Mouse (Mus musculus) midbrain, postnatal 0 days (tissue): ENCODE data around the gene 2200002J24Rik. TPM values are rescaled to one million over a fixed set of nuclear protein-coding genes. Genes with fewer than 3 reads are reported as not detected.
A peak's percentile ranks its signal among the peaks of the same experiment; 100 is the strongest.
"Not testable (repeated sequence)": the region's sequence is repeated elsewhere in the genome, so short reads cannot be mapped to it uniquely, and the experiment has no call there.

Experiments
- ATAC-seq: fragments of 200-750 bp; cut with Nextera tagmentation; 2 replicates; pipeline ENCODE4 v1.8.0; 2017; ENCODE audit warnings: moderate number of reproducible peaks, mild to moderate bottlenecking, moderate TSS enrichment, moderate library complexity; ENCODE audit not compliant: low FRiP score
- DNase-seq: peaks from one replicate; pipeline ENCODE4 v3.0.0-alpha.2; 2015; ENCODE audit warnings: low spot score
- H3K27ac ChIP-seq: fragments of 300-500 bp; sonication (generic); 2 replicates; pipeline ENCODE4 v1.5.1; 2014; ENCODE audit warnings: low read depth, mild to moderate bottlenecking, low read length, mixed read lengths
- H3K27me3 ChIP-seq: fragments of 300-500 bp; sonication (generic); 2 replicates; pipeline ENCODE4 v1.6.1; 2014; ENCODE audit warnings: low read length, control low read depth, mixed read lengths; ENCODE audit not compliant: insufficient read depth
- H3K36me3 ChIP-seq: fragments of 300-500 bp; sonication (generic); 2 replicates; pipeline ENCODE4 v1.6.1; 2014; ENCODE audit warnings: low read length, control low read depth, mixed read lengths; ENCODE audit not compliant: insufficient read depth
- H3K4me1 ChIP-seq: fragments of 300-500 bp; sonication (generic); 2 replicates; pipeline ENCODE4 v1.6.1; 2014; ENCODE audit warnings: mild to moderate bottlenecking, control low read depth, antibody characterized with exemption, low read length, mixed read lengths; ENCODE audit not compliant: insufficient read depth
- H3K4me2 ChIP-seq: fragments of 300-500 bp; sonication (generic); 2 replicates; pipeline ENCODE4 v1.6.1; 2014; ENCODE audit warnings: low read depth, mild to moderate bottlenecking, low read length, mixed read lengths; ENCODE audit not compliant: poor library complexity, severe bottlenecking
- H3K4me3 ChIP-seq: fragments of 300-500 bp; sonication (generic); 2 replicates; pipeline ENCODE4 v1.5.1; 2014; ENCODE audit warnings: low read depth, mild to moderate bottlenecking, low read length, moderate library complexity
- H3K9ac ChIP-seq: fragments of 300-500 bp; sonication (generic); replicated peaks from 2 replicates; pipeline ENCODE4 v1.6.1; 2014; ENCODE audit warnings: mild to moderate bottlenecking, low read length, moderate library complexity, mixed read lengths; ENCODE audit not compliant: poor library complexity, severe bottlenecking
- H3K9me3 ChIP-seq: fragments of 300-500 bp; sonication (generic); 2 replicates; pipeline ENCODE4 v1.6.1; 2016; ENCODE audit warnings: low read length, control low read depth
- CTCF ChIP-seq: IDR thresholded peaks from 2 replicates; pipeline ENCODE4 v1.5.1; 2016; ENCODE audit warnings: antibody characterized with exemption, mild to moderate bottlenecking
- WGBS: fragments of 180-500 bp; shearing (Covaris S2); extraction: QIAGEN DNeasy Blood & Tissue Kit; methylation state at CpG from one replicate; pipeline ENCODE4 v1.1.7; 2014; 5-methylcytosine and 5-hydroxymethylcytosine counted together
- polyA plus RNA-seq: library from polyadenylated mRNA; unstranded; fragments of >200 nt; fragmentation: Nextera tagmentation; extraction: Ambion mirVana; gene quantifications from 2 replicates; pipeline ENCODE4 v1.2.1, GENCODE M21; 2015
- total RNA-seq: library from RNA; depleted of rRNA; stranded (reverse); fragments of >200 nt; gene quantifications from 2 replicates; pipeline ENCODE4 v1.2.3, GENCODE M21; 2014

2200002J24Rik gene
- total and polyA plus RNA-seq, 2 experiments from 2014 or later = not detected

DNA sequence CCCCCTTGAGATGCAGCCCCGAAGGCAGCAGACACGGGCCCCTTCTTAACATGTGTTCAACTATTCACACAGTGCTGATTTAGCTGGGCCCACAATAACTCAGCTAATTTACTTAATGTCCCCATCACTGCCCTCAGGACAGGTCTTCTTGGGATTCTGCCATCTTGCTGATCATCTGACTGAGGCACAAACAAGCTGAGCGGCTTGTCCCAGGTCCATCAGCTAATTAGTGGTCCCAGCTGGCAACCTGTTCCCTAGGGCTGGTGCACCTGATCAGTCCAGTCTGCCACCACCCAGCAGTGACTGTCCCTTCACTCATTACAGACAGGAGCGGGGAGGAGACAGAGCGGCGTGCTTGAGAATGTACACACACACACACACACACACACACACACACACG, 22.6 kb downstream of the 2200002J24Rik start:
- DNase-seq = peak; percentile 41
- TF ChIP-seq CTCF = no peak
- 62% methylated on average over 7 of the region's 7 CpGs for WGBS

DNA sequence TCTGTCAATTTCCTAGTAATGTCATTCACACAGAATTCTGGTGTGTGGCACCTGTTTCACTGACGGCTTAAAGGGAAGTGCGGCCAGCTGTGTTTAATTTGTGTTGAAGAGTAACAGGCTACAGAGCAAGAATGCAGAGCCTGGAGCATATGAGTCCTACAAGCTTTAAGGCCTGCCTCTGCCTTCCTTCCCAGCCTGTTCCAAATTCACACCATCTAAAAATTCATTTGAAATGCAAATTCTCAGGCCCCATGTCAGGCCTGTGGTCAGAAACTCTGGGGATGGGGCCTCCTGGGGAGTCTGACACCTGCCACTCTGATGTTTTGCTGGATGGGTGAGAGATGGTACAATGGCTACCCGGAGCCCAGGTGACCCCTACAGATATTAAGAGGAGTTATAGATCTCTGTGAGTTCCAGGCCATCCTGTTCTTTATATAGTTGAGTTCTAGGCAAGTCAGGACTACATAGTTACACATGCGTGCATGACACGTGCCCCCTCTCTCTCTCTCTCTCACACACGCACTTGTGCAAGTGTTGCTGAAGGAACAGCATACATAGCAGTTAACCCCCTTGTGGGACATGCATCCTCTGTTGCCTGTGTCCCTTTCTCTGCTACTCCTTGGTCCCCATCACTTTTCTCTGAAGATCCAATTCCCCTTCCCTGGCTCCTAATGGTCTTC, 24.7 kb downstream of the 2200002J24Rik start:
- TF ChIP-seq CTCF = no peak
- DNase-seq = no peak

More for the DNA sequence above, 22.6 kb downstream of the 2200002J24Rik start:
- H3K4me3 ChIP-seq = no peak overlapping the region
- H3K9ac ChIP-seq = no peak overlapping the region
- no peaks in the 10 kb centered on the region for H3K9me3 ChIP-seq
- H3K4me1 ChIP-seq = 0 out of 2 replicates have a peak, but pooled peaks cover 3% of the 10 kb centered on the region
- H3K36me3 ChIP-seq = no peaks in the 10 kb centered on the region; the same call in 1 of the 2 replicates
- H3K27me3 ChIP-seq = peaks cover 10% of the 10 kb centered on the region; the same call in 1 of the 2 replicates
- H3K4me2 ChIP-seq = no peak overlapping the region
- no peak overlapping the region for H3K27ac ChIP-seq
- ATAC-seq = no peak

GRCm38 (mm10) chr7:30728214-30728613, 29.5 kb downstream of the 2200002J24Rik start:
- Histone ChIP-seq H3K9me3 (no peaks in the 10 kb centered on the region), H3K4me1 (peaks cover 12% of the 10 kb centered on the region), H3K4me3 (peak overlapping the region; percentile 72), H3K4me2 (peak overlapping the region; percentile 80), H3K27me3 (no peaks in the 10 kb centered on the region), H3K9ac (peak overlapping the region; percentile 86; the same call in 1 of the 2 replicates), H3K36me3 (peaks cover 9% of the 10 kb centered on the region), H3K27ac (no peak overlapping the region)
- no peak for TF ChIP-seq CTCF
- WGBS = 86% methylated on average over 6 of the region's 6 CpGs
- ATAC-seq = no peak
- no peak for DNase-seq

More for the DNA sequence above, 24.7 kb downstream of the 2200002J24Rik start:
- 83% methylated on average over 6 of the region's 6 CpGs for WGBS
- Histone ChIP-seq H3K27ac (no peak overlapping the region), H3K4me2 (no peak overlapping the region), H3K27me3 (no peaks in the 10 kb centered on the region), H3K9ac (no peak overlapping the region), H3K9me3 (no peaks in the 10 kb centered on the region), H3K36me3 (peaks cover 2% of the 10 kb centered on the region; the same call in 1 of the 2 replicates), H3K4me1 (peaks cover 4% of the 10 kb centered on the region; the same call in 1 of the 2 replicates), H3K4me3 (no peak overlapping the region)
- ATAC-seq = no peak

- peak; percentile 10 for DNase-seq
- peaks cover 13% of the 10 kb centered on the region for H3K36me3 ChIP-seq
- peak overlapping the region; percentile 72 for H3K4me3 ChIP-seq
- 8% methylated on average over 26 of the region's 26 CpGs for WGBS
- H3K4me1 ChIP-seq = peaks cover 12% of the 10 kb centered on the region
- no peaks in the 10 kb centered on the region for H3K9me3 ChIP-seq
- TF ChIP-seq CTCF = peak; percentile 20; the same call in 1 of the 2 replicates
- H3K27me3 ChIP-seq = no peaks in the 10 kb centered on the region
- peak overlapping the region; percentile 86 for H3K9ac ChIP-seq
- H3K4me2 ChIP-seq = peak overlapping the region; percentile 80
- H3K27ac ChIP-seq = peak overlapping the region; percentile 83
- ATAC-seq = peak; percentile 27
Measured at GRCm38 (mm10) chr7:30728739-30729395, 30.1 kb downstream of the 2200002J24Rik start.

DNA sequence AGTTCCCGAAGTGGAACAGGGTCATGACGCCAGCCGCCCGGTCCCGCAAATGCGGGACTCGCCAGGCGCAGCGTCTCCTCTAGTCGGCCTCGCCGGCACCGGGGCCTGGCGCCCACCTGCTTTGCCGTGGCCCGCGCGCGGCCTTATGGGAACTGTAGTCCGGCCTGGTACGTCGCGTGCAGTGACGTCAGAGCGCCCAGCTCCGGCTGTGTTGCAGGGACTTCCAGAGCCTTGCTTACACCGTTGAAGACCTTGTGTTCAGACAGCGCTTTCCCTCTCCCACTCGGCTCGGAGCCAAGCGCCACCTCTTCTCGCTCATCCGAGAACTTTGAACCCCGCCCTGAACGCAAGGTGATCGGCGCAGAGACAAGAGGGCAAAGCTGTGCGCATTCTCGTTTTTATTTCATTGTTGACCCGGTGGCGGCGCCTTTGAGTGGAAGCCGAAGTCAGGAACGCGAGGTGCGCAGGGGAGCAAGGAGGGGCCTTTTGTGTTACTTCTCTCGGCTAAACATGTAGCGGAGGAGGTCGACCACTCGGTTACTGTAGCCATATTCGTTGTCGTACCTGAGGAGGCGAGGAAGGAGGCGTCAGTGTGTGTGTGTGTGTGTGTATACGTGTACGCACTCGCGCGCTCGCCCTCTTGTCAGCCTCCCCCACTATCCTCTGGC, 30.8 kb downstream of the 2200002J24Rik start, which contains the start of gene Tmem147:
Gene Tmem147, minus strand, starts transcription at position 145 of the 668 bp plus-strand sequence.
- H3K4me1 ChIP-seq = peaks cover 12% of the 10 kb centered on the region

DNA sequence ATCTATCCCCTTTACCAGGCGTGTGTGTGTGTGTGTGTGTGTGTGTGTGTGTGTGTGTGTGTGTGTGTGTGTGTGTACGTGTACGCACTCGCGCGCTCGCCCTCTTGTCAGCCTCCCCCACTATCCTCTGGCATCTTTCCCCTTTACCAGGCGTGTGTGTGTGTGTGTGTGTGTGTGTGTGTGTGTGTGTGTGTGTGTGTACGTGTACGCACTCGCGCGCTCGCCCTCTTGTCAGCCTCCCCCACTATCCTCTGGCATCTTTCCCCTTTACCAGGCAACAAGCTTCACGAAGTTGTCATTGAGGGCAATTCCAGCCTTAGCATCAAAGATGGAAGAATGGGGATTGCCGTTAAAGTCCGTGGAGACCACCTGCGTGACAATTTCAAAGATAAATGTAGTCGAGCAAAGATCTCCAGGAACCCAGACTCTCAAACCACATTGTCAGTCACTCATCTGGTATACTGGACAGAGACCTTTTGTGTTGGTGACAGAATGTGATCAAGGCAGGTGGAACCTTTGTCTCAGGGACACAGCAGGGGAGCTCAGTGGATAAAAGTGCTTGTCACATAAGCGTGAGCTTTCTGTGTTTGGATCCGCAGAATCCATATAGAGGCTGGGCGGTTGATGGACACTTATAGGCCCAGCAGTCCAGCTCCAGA, 31.5 kb downstream of the 2200002J24Rik start:
- peak; percentile 55 for ATAC-seq
- H3K27me3 ChIP-seq, H3K9me3 ChIP-seq: not testable (repeated sequence)
- H3K4me2 ChIP-seq = peak overlapping the region; percentile 80
- H3K4me3 ChIP-seq = peak overlapping the region; percentile 72
- peak overlapping the region; percentile 83 for H3K27ac ChIP-seq
- peak; percentile 63 for DNase-seq
- H3K4me1 ChIP-seq = peaks cover 12% of the 10 kb centered on the region
- 10% methylated on average over 8 of the region's 22 CpGs for WGBS
- peak overlapping the region; percentile 86 for H3K9ac ChIP-seq
- H3K36me3 ChIP-seq = peaks cover 17% of the 10 kb centered on the region

More for the DNA sequence above, 30.8 kb downstream of the 2200002J24Rik start, which contains the start of gene Tmem147:
- Histone ChIP-seq H3K36me3 (peaks cover 13% of the 10 kb centered on the region), H3K4me2 (peak within 1 kb of the TSS; percentile 80), H3K4me3 (peak within 1 kb of the TSS; percentile 72), H3K9me3 (no peaks in the 10 kb centered on the region), H3K27me3 (no peaks in the 10 kb centered on the region), H3K9ac (peak within 1 kb of the TSS; percentile 86), H3K27ac (peak within 1 kb of the TSS; percentile 83)
- peak; percentile 60 for TF ChIP-seq CTCF
- peak; percentile 96 for ATAC-seq
- under 1% methylated on average over 56 of the region's 60 CpGs for WGBS
- peak; percentile 98 for DNase-seq
